Mouse (Mus musculus): ENCODE measurements around the gene Hdac7. TPM values are rescaled to one million over a fixed set of nuclear protein-coding genes. Genes with fewer than 3 reads are reported as not detected.

The Hdac7 gene
- polyA plus RNA-seq, 1 experiment from 2014 or later = 19.4 TPM

GRCm38 (mm10) chr15:97787799-97788667, 56.3 kb downstream of the Hdac7 start:
- Histone ChIP-seq H3K4me3 (ENCODE audit: low read depth, low read length) (no peak overlapping the region), H3K36me3 (ENCODE audit: control insufficient read depth, insufficient read depth, low read length) (peaks cover under 1% of the 10 kb centered on the region; the same call in 1 of the 2 replicates), H3K4me1 (replicated peaks; ENCODE audit: control insufficient read depth, insufficient read depth, low read length) (no peaks in the 10 kb centered on the region; the same call in 1 of the 2 replicates), H3K27ac (ENCODE audit: low read depth, low read length) (no peak overlapping the region; the same call in 1 of the 2 replicates), H3K9me3 (ENCODE audit: control insufficient read depth, low read length) (no peaks in the 10 kb centered on the region), H3K27me3 (ENCODE audit: control insufficient read depth, insufficient read depth, low read length) (peaks cover under 1% of the 10 kb centered on the region; the same call in 1 of the 2 replicates), H3K4me2 (replicated peaks; ENCODE audit: low read depth, low read length) (no peak overlapping the region), H3K9ac (ENCODE audit: low read depth, low read length) (no peak overlapping the region)
- ATAC-seq (ENCODE audit: low FRiP score) = no peak
- DNase-seq (ENCODE audit: low spot score) = no peak
- 73% methylated on average over 19 of the region's 19 CpGs for WGBS

DNA sequence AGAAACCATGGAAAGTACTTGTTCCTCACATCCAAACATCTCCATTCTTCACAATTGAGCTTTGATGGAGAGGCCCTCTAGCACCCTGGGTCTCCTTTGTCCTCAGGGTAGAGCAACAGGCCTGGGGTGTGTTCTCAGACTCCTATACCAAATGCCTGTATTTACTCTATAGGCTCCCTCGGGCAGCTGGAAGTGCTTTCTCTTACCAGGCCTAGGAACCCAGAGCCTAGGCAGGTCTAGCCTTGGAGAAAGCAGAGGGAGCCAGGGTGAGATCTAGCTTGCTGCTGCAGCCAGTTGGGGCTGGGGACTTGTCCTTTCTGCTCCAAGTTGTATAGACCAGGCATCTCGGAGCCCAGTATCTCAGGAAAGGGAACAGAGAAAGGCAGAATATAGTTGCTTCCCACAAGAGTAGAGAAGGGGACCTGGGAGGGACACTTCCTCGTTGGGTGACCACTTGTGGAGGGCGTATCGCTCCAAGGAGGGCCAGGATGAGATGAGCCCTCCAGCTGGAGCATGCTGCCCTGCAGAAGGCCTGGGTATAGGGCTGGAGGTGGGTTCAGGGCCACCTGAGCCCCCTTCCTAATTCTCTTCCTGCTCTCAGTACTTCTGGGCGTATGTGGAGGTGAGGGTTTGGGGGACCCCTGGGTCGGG, 57.0 kb downstream of the Hdac7 start:
- Histone ChIP-seq H3K4me2 (replicated peaks; ENCODE audit: low read depth, low read length) (no peak overlapping the region), H3K36me3 (ENCODE audit: control insufficient read depth, insufficient read depth, low read length) (no peaks in the 10 kb centered on the region), H3K27me3 (ENCODE audit: control insufficient read depth, insufficient read depth, low read length) (peaks cover 4% of the 10 kb centered on the region; the same call in 1 of the 2 replicates), H3K4me1 (replicated peaks; ENCODE audit: control insufficient read depth, insufficient read depth, low read length) (no peaks in the 10 kb centered on the region; the same call in none of the 2 replicates), H3K9ac (ENCODE audit: low read depth, low read length) (no peak overlapping the region), H3K27ac (ENCODE audit: low read depth, low read length) (no peak overlapping the region), H3K9me3 (ENCODE audit: control insufficient read depth, low read length) (no peaks in the 10 kb centered on the region), H3K4me3 (ENCODE audit: low read depth, low read length) (no peak overlapping the region)
- ATAC-seq (ENCODE audit: low FRiP score) (no peak), DNase-seq (ENCODE audit: low spot score) (no peak)
- 80% methylated on average over 7 of the region's 7 CpGs for WGBS

DNA sequence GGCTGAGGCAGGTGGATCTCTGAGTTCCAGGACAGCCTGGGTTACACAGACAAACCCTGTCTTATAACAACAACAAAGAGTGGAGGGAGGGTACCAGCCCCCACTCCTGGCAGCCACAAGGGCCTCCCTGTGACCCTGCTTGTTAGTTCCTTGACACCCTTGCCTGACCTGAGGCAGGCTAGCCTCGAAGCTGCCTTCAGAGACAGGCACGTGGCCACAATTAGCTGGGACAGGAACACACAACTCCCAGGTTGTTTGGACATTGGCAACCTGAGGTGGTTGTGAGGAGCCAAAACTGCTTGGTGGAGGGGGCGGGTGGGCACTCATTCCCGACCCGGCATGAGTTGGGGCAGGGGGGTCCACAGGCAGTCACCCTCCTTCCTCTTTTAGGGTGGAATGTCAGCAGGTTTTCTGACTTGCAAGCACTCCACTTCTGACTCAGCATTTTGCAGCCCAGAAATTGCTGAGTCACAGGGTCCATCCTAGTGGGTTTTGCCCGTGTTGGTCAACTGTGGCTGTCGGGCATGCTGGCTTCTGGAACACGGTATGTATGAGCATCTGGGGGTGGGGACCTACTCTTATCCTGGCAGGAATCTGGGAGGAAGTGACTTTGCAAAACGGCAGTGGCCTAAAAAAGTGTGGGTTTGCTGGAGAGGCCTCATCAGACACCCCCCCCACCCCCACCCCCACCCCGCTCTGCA, 57.7 kb downstream of the Hdac7 start:
- ATAC-seq (ENCODE audit: low FRiP score) = no peak
- no peak overlapping the region for H3K4me3 ChIP-seq (ENCODE audit: low read depth, low read length)
- no peak overlapping the region for H3K27ac ChIP-seq (ENCODE audit: low read depth, low read length)
- H3K4me1 ChIP-seq (replicated peaks; ENCODE audit: control insufficient read depth, insufficient read depth, low read length) = no peaks in the 10 kb centered on the region; the same call in none of the 2 replicates
- no peaks in the 10 kb centered on the region for H3K36me3 ChIP-seq (ENCODE audit: control insufficient read depth, insufficient read depth, low read length)
- H3K9me3 ChIP-seq (ENCODE audit: control insufficient read depth, low read length) = no peaks in the 10 kb centered on the region
- no peak overlapping the region for H3K4me2 ChIP-seq (replicated peaks; ENCODE audit: low read depth, low read length)
- H3K27me3 ChIP-seq (ENCODE audit: control insufficient read depth, insufficient read depth, low read length) = peaks cover 4% of the 10 kb centered on the region
- DNase-seq (ENCODE audit: low spot score) = no peak
- WGBS = 79% methylated on average over 10 of the region's 10 CpGs
- no peak overlapping the region for H3K9ac ChIP-seq (ENCODE audit: low read depth, low read length)

- DNase-seq (ENCODE audit: low spot score) (no peak), ATAC-seq (ENCODE audit: low FRiP score) (no peak)
- H3K36me3 ChIP-seq (ENCODE audit: control insufficient read depth, insufficient read depth, low read length) = no peaks in the 10 kb centered on the region
- H3K4me3 ChIP-seq (ENCODE audit: low read depth, low read length) = no peak overlapping the region
- H3K27me3 ChIP-seq (ENCODE audit: control insufficient read depth, insufficient read depth, low read length) = peaks cover 4% of the 10 kb centered on the region
- H3K4me2 ChIP-seq (replicated peaks; ENCODE audit: low read depth, low read length) = no peak overlapping the region
- no peaks in the 10 kb centered on the region; the same call in none of the 2 replicates for H3K4me1 ChIP-seq (replicated peaks; ENCODE audit: control insufficient read depth, insufficient read depth, low read length)
- H3K9ac ChIP-seq (ENCODE audit: low read depth, low read length) = no peak overlapping the region
- WGBS = 79% methylated on average over 9 of the region's 9 CpGs
- H3K27ac ChIP-seq (ENCODE audit: low read depth, low read length) = no peak overlapping the region
- H3K9me3 ChIP-seq (ENCODE audit: control insufficient read depth, low read length) = no peaks in the 10 kb centered on the region
Measured at GRCm38 (mm10) chr15:97785731-97786411, 58.4 kb downstream of the Hdac7 start.

DNA sequence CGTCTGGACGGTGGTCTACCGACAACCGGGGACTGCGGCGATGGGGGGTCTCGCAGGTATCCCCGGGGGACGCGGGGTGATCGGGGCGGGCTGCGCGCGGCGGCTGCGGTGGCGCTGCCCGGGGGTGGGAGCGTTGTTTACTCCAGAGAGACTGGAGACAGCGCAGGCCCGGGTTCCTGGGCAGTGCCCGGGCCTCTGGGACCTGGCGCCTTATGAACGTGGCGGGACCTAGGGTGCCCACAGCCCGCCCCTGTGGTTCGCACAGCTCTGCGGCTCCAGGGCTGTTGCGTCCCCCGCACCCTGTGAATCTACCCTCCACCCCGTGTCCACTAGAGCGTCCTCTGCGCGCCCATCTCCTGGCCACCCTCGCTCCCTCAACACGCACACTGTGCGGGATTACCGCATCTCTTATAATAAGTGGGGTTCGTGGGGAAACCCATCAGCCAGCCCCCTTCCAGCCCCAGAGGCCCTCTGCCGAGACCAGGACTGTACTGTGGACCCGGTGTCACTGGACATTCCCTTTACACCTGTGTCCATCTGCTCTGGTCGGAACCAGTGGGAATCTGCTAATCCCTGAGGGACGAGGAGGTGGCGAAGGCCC, 59.6 kb downstream of the Hdac7 start:
- no peak overlapping the region for H3K27ac ChIP-seq (ENCODE audit: low read depth, low read length)
- H3K9ac ChIP-seq (ENCODE audit: low read depth, low read length) = peak overlapping the region; percentile 83
- H3K4me3 ChIP-seq (ENCODE audit: low read depth, low read length) = peak overlapping the region; percentile 82
- H3K27me3 ChIP-seq (ENCODE audit: control insufficient read depth, insufficient read depth, low read length) = peaks cover 4% of the 10 kb centered on the region
- peak overlapping the region; percentile 86 for H3K4me2 ChIP-seq (replicated peaks; ENCODE audit: low read depth, low read length)
- no peak for DNase-seq (ENCODE audit: low spot score)
- H3K4me1 ChIP-seq (replicated peaks; ENCODE audit: control insufficient read depth, insufficient read depth, low read length) = no peaks in the 10 kb centered on the region; the same call in none of the 2 replicates
- no peaks in the 10 kb centered on the region for H3K36me3 ChIP-seq (ENCODE audit: control insufficient read depth, insufficient read depth, low read length)
- no peaks in the 10 kb centered on the region for H3K9me3 ChIP-seq (ENCODE audit: control insufficient read depth, low read length)
- ATAC-seq (ENCODE audit: low FRiP score) = peak; percentile 69
- 10% methylated on average over 35 of the region's 45 CpGs for WGBS

DNA sequence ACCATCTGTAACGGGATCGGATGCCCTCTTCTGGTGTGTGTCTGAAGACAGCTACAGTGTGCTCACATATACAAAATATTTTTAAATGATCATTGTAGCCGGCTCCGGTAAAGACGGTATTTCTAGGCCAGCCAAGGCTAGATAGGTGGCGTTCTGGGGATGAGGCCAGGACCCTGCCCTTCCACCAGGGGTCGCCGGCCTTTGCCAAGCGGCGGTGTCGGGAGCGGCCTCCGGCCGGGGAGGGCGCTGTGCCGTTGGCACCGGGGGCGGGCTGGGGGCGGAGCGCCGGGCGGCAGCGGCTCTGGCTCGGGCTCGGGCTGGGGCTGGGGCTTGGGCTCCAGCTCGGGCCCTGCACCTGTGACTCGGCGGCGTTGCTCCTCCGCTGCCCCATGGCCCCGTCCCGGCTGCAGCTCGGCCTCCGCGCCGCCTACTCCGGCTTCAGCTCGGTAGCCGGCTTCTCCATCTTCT, 60.2 kb downstream of the Hdac7 start:
- H3K9ac ChIP-seq (ENCODE audit: low read depth, low read length) = peak overlapping the region; percentile 83
- peak overlapping the region; percentile 86 for H3K4me2 ChIP-seq (replicated peaks; ENCODE audit: low read depth, low read length)
- DNase-seq (ENCODE audit: low spot score) = peak; percentile 90
- H3K4me3 ChIP-seq (ENCODE audit: low read depth, low read length) = peak overlapping the region; percentile 82
- peak; percentile 81 for ATAC-seq (ENCODE audit: low FRiP score)
- H3K9me3 ChIP-seq (ENCODE audit: control insufficient read depth, low read length) = no peaks in the 10 kb centered on the region
- H3K27ac ChIP-seq (ENCODE audit: low read depth, low read length) = no peak overlapping the region
- peaks cover 4% of the 10 kb centered on the region for H3K27me3 ChIP-seq (ENCODE audit: control insufficient read depth, insufficient read depth, low read length)
- no peaks in the 10 kb centered on the region; the same call in none of the 2 replicates for H3K4me1 ChIP-seq (replicated peaks; ENCODE audit: control insufficient read depth, insufficient read depth, low read length)
- H3K36me3 ChIP-seq (ENCODE audit: control insufficient read depth, insufficient read depth, low read length) = no peaks in the 10 kb centered on the region
- 5% methylated on average over 26 of the region's 39 CpGs for WGBS

DNA sequence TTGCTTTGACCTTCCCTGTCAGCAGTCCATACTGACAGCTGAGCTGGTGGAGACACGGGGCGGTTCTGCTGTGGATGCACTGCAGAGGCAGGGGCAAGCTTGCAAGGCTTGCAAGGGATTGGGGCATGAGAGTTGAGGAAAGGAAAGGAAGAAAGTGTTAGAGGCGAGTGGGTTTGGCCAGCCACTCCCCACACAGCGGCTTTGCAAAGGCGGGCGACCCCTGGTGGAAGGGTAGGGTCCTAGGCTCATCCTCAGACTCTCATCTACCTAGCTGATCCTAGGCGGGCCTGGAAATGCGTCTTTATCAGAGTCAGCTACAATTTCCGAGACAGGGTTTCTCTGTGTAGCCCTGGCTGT, 61.6 kb downstream of the Hdac7 start:
- Histone ChIP-seq H3K9ac (ENCODE audit: low read depth, low read length) (no peak overlapping the region), H3K27me3 (ENCODE audit: control insufficient read depth, insufficient read depth, low read length) (peaks cover 4% of the 10 kb centered on the region), H3K27ac (ENCODE audit: low read depth, low read length) (no peak overlapping the region), H3K4me2 (replicated peaks; ENCODE audit: low read depth, low read length) (0 out of 2 replicates have a peak overlapping the region, but pooled peaks have one; percentile 17), H3K4me3 (ENCODE audit: low read depth, low read length) (no peak overlapping the region), H3K4me1 (replicated peaks; ENCODE audit: control insufficient read depth, insufficient read depth, low read length) (no peaks in the 10 kb centered on the region; the same call in none of the 2 replicates), H3K36me3 (ENCODE audit: control insufficient read depth, insufficient read depth, low read length) (no peaks in the 10 kb centered on the region), H3K9me3 (ENCODE audit: control insufficient read depth, low read length) (no peaks in the 10 kb centered on the region)
- DNase-seq (ENCODE audit: low spot score) (peak; percentile 83), ATAC-seq (ENCODE audit: low FRiP score) (0 out of 2 replicates have a peak, but pooled peaks have one; percentile 28)
- WGBS = 5% methylated on average over 9 of the region's 9 CpGs
